Mouse (Mus musculus) embryonic stem cell, embryonic (primary cell): ENCODE results near the gene Olfr1284.
"Not testable (repeated sequence)": the region's sequence is repeated elsewhere in the genome, so short reads cannot be mapped to it uniquely, and the experiment has no call there.

ENCODE experiments used
- CTCF ChIA-PET, 4 experiments: fragments of 300-600 bp in 2 of 4; fragments of 350-600 bp in 2 of 4; sonication (Branson Sonifier 250); formaldehyde crosslinking; loops; one replicate each; lab custom pipeline; 2022; ENCODE audit warnings: inconsistent platforms in 2 of 4; lab: Charles Lee
- POLR2A ChIA-PET, 4 experiments: fragments of 300-600 bp in 2 of 4; fragments of 350-600 bp in 2 of 4; sonication (Branson Sonifier 250); formaldehyde crosslinking; loops; one replicate each; lab custom pipeline; 2022; ENCODE audit warnings: antibody characterized with exemption in 4 of 4, inconsistent platforms in 1 of 4; lab: Charles Lee

Olfr1284 gene

DNA sequence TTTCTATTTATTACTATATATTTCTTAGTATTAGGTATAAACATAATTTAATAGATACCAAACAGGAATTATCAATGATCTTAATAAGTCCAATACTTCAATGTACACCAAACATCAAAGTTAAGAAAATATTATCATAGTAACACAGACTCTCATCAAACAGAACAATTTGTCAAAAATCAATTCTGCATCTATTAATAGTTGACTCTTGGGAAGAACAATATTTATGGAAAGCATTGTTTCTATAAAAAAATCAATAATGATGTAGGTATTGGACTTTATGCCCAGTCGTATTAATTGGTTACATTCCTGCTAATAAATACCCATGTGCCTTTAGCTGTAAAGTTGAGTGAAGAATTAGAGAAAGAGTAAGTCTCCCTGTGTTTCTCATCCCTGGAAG is at the start of gene Olfr1284:
TSS of gene Olfr1284 (plus strand) at position 301 of the 400 bp plus-strand sequence.
- ChIA-PET CTCF (no interaction called here), POLR2A (no interaction called here)

GRCm38 (mm10) chr2:111326220-111326619 is 49.1 kb upstream of the Olfr1284 start, which contains the start of gene Olfr1281:
Gene Olfr1281, plus strand, starts transcription at chr2:111326520.
- CTCF ChIA-PET, result no interaction called here
- POLR2A ChIA-PET, result no interaction called here

- POLR2A ChIA-PET, CTCF ChIA-PET: not testable (repeated sequence)
Measured at GRCm38 (mm10) chr2:111333721-111334120, 41.6 kb upstream of the Olfr1284 start.

GRCm38 (mm10) chr2:111335976-111336375 is 39.3 kb upstream of the Olfr1284 start, which contains the start of gene Olfr1282:
Gene Olfr1282, minus strand, starts transcription at chr2:111336076.
- POLR2A ChIA-PET, result no interaction called here

GRCm38 (mm10) chr2:111366490-111366889 is 8.8 kb upstream of the Olfr1284 start, which contains the start of gene Olfr1283:
Gene Olfr1283, plus strand, starts transcription at chr2:111366790.
- ChIA-PET CTCF (no interaction called here), POLR2A (no interaction called here)

More at GRCm38 (mm10) chr2:111335976-111336375, 39.3 kb upstream of the Olfr1284 start, which contains the start of gene Olfr1282:
- CTCF ChIA-PET, result no interaction called here

DNA sequence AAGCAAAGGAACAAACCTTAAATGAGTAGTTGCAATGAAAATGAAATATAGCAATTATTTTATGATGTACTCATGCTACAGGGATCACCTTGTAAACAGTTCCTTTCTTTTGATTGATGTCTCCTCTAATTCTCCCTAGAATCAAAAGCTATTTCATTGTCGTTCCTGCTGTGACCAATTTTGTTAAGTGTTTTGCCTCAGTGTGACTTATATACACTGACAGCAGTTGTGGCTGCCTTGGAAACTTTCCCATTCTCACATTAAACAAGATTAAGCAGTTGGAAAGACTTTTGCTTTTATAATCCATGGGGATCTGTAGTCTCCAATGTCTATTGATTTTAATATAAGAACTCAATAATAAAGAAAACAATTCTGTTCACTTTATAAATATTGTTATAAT is 47.6 kb downstream of the Olfr1284 start, which contains the start of gene Olfr1286:
TSS of gene Olfr1286 (minus strand) at position 185 of the 400 bp plus-strand sequence.
- CTCF ChIA-PET, result no interaction called here
- POLR2A ChIA-PET, result no interaction called here
